Mouse (Mus musculus) frontal cortex, adult (tissue): ENCODE measurements around the gene Cyp2d11.
"Not testable (repeated sequence)": the region's sequence is repeated elsewhere in the genome, so short reads cannot be mapped to it uniquely, and the experiment has no call there.

Experiments used
- ATAC-seq: cut with Nextera tagmentation; 2 replicates; pipeline ENCODE4 v1.9.2; 2017; ENCODE audit warnings: mild to moderate bottlenecking, moderate library complexity, mixed read lengths; ENCODE audit not compliant: low TSS enrichment

Cyp2d11 gene

DNA sequence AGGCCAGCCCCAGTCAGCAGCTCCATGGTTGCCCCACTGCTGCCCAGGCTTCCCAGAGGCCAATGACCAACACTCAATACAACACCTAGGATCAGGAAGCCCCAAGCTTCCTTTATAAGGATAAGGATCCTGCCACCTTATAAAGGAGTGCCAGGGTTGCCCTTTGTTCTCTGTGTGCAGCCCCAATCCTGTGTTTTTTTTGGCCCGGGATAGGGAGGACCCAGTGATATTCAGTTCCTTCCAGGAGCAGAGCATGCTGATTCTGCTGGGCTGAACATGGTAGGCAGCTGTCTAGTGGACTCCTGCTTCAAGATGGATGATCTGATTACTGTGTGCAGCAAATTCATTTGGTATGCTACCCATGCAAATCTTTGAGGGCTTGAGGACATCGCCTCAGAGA, at the start of gene Cyp2d11:
Gene Cyp2d11 (minus strand): TSS at position 101 of the 400 bp plus-strand sequence.
- not testable (repeated sequence) for ATAC-seq

DNA sequence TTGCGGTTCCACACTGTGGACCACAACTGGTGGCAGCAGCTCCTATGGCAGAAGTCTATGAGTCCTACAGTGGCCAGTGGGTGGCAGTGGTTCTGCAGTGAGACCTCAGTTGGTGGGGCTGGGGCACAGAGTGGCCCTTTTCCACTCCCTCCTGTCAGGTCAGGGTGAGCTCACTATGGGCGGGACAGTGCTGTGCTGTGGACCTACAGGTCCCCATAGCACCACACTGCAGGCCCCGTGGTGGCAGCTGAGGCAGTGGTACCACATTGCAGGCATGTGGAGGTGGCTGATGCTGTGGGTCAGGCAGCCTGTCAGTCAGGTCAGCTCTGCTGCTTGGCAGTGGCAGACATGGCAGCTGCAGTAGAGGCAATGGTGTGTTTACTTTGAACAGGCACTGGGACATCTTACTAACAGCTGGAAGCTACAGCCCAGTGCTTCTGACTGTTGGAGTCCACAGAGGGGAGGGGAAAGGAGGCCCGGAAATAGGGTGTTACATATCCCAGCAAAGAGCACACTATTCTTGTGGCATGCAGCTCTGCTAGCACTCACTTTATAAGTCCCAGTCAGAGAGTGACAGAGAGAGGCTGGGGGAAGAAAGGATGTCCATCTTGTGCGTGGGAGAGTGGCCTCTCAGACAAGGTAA, 44.3 kb upstream of the Cyp2d11 start:
- no peak for ATAC-seq

DNA sequence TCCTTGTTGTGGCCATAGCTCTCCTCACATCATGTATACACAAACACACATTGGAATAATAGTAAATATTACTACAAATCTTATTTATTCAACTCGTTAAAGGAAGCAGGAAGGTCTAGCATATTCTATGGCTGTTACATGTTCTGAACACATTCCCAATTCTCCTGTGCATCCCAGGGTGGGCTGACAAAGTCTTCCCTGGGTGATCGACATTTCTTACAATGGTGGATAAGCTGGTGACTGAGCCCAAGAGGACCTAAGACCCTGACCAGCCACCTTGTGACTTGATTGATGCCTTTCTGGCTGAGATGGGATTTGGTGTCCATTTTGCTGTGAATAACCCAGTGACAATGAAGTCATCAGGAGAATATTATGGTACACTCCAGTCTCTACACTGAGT, 41.8 kb upstream of the Cyp2d11 start:
- no peak for ATAC-seq

DNA sequence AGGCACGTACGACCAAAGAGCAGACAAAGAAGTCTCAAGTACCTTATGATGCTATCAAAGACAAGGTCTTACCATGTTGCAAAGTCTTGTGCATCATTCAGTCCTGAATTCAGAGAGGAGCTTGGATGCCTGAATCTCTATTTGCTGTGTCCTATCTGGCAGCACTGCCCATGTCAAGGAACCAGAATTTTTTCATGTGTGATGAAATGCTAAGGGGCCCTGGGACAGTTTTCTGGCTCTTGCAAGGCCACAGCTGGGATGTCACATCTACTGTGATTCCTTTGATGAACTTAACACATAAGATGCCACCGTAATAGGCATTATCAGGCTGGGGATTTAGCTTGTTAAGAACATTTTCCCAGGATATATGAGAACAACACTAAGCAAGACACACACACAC, 41.2 kb upstream of the Cyp2d11 start:
- ATAC-seq, result no peak

DNA sequence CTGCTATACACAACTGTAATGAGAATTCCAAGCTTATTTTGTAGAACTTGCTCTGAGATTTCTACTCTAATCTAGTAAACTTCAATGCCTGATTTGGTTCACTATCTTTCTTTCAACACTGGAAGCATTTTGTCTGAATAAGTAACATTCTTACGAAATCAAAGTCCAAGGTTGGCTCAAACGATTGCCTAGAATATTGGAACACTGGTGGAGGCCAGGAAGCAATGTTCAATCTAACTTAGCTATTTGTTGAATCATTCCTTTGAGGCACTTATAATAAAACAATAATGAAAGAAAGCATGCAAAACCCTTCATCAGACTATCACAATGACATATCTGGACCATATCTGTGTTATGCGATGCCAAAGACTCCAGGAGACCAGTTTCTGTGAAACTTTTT, 40.7 kb upstream of the Cyp2d11 start:
- no peak for ATAC-seq

DNA sequence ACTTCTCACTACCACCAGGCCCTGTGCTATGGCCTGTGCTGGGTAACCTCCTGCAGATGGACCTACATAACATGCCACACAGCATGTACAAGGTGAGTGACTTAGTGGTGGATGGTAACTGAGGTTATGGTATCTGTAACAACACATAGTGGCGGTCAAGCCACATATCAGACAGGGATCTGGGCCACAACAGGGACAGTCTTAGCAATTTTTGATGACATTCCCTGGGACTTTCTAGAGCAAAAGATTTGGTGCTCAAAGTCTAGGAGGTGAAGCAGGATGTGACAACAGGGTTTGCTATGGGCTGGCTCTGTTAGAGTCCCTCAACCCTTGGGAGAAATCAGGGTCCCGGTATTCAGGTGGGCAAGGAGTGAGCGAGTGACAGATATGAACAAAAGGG, 39.8 kb upstream of the Cyp2d11 start:
- ATAC-seq, result no peak

DNA sequence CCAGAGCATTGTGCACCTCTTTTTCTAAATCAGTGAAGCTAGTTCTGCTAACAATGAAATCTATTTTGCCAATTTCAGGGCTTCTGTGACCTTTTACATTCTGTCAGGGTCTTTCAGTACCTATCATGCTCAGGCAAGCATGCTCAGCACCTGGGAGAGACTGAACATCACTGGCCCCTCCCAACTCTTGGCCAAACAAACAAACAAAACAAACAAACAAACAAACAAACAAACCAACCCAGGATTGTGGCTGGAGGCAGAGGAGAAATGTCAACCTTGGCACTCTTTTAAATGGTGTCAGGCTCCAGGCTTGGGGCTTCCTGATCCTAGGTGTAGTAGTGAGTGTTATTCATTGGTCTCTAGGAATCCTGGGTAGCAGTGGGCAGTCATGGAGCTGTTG, 39.3 kb upstream of the Cyp2d11 start, which contains the start of gene Cyp2d9:
Gene Cyp2d9 (plus strand): TSS at position 301 of the 400 bp plus-strand sequence.
- no peak for ATAC-seq

DNA sequence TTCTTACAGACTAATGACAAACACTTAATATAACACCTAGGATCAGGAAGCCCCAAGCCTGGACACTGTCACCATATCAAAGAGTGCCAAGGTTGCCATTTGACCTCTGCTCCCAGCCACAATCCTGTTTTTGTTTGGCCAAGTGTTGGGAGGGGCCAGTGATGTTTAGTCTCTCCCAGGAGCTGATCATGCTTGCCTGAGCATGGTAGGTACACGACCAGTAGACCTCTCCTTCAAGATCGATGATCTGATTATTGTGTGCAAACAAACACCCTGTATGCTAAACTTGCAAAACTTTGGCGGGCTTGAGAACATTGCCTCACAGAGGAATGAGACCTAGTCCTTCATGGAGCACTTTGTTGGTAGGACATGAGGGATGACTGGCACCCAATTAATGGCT, 29.6 kb upstream of the Cyp2d11 start:
- ATAC-seq, result no peak

DNA sequence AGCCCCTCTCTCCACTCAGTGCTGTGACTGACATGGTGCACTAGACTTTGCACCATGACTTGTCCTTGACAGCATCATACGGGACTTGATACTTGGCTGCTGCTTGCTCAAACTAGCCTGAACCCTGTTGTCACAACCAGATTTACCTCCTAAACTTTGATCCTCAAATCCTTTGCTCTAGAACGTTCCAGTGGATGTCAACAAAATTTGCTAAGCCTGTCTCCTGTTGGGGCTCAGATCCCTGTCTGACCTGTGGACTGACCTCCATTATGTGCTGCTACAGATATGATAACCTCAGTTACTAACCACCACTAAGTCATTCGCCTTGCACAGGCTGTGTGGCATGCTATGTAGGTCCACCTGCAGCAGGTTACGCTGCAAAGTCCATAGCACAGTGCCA, 29.1 kb upstream of the Cyp2d11 start:
- no peak for ATAC-seq

DNA sequence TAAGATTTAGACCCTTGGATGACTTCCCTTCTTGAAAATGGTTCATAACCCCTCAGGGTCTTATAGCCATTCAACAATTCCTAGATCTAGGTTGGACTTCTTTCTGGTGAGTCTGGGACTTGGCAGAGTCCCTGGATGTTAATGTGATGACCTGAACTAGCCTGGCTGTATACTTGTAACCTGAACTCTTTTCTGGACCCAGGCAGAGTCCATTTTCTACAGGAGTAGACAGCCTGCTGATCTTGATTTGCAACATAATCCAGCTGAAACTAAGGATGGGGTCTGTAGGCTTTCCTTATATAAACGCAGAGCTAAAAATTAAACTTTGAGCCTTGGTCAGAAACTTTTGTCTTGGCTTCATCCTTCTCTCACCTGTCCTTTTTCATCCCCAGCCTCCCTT, 24.8 kb upstream of the Cyp2d11 start:
- no peak for ATAC-seq

DNA sequence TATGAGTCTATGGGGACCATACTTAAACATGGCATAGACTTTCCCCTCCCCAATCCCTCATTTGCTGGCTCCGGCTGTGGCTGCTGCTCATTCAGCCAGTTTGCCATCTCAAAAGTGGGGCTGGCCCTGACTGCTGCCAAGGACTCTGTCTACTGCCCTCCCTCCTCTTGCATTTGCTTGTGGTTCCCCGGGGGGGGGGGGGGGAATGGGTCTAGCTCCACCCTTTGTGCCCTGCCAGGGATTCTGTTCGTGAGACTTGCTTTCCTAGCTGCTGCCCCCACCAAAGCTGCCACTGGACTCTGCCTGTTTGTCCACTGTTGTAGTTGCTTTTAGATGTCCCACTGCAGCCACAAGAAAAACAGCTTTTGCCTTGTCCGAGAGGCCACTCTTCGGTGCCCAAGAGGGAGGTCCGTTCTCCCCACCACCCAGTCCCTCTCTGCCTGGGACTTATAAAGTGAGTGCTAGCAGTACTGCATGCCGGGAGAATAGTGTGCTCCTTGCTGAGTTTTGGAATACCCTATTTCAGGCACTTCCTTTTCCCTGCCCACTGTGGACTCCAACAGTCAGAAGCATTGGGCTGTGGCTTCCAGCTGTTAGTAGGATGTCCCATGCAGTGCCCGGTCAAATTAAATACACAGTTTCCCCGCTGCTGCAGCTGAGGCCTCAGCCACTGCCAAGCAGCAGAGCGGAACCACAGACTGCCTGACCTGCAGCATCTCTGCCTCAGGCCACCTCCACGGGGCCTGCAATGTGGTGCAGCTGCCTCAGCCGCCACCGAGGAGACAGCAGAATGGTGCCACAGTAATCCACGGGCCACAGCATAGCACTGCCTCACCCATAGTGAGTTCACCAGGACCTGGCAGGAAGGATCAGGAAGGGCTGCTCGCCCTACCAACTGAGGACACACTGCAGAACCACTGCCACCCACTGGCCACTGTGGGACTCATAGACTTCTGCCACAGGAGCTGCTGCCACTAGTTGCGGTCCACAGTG, 23.3 kb upstream of the Cyp2d11 start:
- ATAC-seq, result peak; percentile 99

DNA sequence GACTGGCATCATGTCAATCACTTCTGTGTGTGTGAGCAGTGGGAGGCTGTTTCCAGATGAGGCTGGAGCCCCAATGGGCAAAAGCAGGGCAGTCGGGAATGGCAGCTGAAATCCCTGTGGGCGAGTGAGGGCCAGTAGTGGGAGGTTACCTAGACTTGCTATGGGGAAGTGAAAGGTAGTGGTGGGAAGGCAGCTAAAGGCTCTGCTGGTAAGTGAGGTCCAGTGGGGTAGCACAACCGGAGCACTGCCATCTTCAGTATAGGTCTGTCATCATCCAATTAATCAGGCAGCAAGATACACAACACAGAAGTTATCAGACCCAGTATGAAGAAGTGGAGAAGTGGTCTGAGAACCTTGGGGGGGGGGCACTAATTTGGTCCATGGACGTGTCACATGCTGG, 13.7 kb upstream of the Cyp2d11 start:
- ATAC-seq, result no peak

DNA sequence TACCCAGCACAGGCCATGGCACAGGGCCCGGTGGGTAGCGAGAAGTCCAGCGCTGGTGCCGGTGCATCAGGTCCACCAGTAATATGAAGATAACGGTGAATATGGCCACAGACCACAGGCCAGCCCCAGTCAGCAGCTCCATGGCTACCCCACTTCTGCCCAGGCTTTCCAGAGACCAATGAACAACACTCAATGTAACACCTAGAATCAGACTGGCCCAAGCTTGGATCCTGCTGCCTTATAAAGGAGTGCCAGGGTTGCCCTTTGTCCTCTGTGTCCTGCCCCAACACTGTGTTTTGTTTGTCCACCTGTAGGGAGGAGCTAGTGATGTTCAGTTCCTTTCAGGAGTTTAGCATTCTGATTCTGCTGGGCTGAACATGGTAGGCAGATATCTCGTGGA, 13.2 kb upstream of the Cyp2d11 start, which contains the start of gene Cyp2d10:
Gene Cyp2d10 (minus strand): TSS at position 215 of the 400 bp plus-strand sequence.
- ATAC-seq, result no peak

DNA sequence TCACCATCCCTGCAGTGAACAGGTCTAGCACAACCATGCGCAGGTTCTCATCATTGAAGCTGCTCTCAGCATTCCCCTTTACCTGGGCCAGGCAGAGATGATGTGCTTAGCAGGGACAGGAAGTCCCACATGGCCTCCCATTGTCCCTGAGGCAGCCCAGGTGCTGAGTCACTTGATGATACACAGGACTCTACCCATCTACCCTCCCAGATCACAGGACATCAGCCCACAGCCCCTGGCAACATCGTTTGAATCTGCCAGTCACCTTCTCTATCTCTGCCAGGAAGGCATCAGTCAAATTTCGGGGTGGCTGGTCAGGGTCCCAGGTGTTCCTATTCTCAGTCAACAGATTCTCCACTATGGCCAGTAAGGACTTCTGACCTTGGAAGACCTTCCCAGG, 10.3 kb upstream of the Cyp2d11 start:
- ATAC-seq, result no peak

DNA sequence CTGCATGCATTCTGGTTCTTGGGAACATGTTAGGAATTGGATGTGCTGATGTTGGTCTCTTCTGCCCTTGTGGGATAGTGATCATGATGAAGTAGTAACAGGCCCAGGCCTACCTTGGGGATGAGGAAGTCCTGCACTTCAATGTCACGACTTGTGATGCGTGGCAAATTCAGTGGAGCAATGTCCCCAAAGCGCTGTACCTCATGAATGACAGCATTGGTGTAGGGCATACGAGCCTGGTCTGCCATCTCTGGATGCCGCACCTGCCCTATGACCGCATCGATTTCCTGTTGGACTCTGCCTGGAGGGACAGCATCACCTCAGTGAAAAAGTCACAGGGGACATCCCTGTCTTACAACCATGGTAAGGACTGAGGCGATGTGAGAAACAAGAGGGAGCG, 9.8 kb upstream of the Cyp2d11 start:
- no peak for ATAC-seq

DNA sequence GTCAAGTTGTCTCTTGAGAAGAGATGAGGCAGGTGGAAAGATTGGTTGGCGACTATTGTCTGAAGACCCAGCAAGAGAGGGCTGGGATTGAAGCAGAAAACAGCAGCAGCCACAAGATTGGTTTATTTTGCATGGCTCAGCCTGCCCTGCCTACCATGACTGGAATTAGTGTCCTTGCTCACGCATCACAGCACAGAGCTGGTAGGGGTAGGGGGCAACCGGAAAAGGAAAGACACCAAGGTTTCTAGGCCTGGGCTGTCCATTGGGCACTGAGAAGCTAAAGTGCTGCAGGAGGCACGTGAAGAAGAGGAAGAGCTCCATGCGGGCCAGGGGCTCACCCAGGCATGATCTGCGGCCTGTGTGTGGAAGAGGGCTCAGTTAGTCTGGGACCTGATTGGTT, 8.9 kb upstream of the Cyp2d11 start:
- ATAC-seq, result no peak

DNA sequence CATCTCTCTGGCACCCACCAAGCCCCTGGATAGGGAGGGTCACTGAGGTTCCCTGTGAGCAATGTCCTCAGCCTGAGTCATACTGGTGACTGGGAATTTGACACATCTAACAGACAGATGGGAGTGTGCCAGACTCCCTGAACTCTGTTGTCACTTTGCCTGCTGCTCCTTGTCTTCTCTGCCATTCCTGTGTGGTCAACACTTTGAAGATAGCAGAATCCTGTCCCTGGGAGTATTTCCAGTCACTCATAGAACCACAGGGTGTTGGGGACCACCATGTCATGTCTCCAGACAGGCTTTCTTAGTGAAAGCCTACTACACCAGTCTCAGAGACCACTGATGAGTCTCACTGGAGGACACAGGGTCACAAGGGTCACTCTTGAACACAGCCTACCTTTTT, 8.3 kb upstream of the Cyp2d11 start:
- ATAC-seq, result no peak

DNA sequence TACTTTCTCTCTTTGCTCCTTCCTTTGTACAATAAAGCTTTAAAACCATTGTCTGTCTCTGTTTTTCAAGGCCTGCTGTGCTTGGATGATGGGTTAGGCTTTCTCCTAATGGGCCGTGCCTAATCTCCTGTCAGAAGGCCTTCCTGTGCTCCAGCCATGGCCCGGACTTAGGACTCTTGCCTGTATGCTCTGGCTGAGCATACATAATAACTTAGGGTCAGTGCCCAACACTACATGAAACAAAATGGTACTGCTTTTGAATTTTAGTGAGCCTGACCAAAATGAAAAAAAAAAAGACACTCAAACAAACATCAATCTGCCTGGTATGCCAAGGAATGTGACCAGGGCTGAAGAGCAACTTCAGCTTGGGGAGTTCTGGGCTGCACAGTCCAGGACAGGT, 7.7 kb upstream of the Cyp2d11 start:
- ATAC-seq, result no peak

DNA sequence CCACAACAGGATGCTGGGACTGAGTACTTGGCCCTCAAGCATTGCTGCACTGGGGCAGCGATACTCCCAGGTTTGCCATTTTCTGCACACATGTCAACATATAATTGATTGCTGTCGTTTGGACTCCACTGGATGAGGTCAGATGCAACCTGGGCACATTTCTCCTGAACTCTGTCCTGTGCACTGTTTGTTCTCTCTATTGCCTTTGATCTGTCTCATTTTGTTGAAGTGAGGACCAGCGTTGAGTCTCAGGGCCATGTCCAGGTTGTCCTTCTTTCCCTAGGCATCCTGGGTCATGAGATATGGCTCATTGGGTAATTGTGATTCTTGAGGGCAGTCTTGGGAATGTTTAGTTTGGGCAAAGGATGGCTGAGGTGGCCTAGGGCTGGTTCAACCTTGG, 2.1 kb upstream of the Cyp2d11 start:
- not testable (repeated sequence) for ATAC-seq

DNA sequence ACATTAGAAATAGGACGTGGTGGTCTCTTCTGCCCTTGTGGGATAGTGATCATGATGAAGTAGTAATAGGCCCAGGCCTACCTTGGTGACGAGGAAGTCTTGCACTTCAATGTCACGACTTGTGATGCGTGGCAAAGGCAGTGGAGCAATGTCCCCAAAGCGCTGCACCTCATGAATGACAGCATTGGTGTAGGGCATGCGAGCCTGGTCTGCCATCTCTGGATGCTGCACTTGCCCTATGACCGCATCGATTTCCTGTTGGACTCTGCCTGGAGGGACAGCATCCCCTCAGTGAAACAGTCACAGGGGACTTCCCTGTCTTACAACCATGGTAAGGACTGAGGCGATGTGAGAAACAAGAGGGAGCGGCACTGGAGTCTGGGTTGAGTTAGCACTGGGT, 3.9 kb downstream of the Cyp2d11 start:
- not testable (repeated sequence) for ATAC-seq

DNA sequence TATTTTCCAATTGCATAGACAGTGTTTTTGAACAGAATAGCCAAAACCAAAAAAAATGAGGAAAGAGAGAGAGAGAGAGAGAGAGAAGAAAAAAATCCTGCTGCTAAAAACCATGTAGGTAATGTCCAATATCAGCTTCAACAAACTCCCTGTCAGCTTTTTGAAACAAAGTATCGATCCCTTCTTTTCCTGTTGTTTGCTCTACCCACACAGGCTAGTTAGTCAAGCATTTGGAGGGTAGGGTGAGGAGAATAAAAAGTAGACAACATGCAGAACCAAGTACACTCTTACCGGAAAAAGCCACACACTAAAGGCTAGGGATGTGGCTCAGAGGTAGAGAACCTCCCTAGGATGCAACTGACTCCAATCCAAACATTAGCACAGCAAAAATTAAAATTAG, 8.1 kb downstream of the Cyp2d11 start:
- no peak for ATAC-seq

DNA sequence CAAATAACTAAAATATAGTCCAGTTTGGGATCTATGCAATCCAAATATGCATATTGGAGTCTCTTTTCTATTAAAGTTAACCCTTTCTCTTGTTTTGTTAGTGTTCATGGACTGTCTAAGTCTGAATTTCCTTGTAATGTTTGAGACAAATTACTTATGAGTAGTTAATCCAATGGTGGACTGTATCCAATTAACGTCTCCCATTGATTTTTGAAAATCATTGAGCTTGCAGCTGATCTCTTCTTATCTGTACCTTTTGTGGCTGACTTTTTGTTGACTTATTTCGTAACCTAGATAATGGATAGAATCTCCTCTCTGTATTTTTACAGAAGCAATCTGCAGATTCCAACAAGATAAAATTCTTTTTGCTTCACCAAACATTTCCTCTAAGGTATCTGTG, 11.4 kb downstream of the Cyp2d11 start:
- no peak for ATAC-seq

DNA sequence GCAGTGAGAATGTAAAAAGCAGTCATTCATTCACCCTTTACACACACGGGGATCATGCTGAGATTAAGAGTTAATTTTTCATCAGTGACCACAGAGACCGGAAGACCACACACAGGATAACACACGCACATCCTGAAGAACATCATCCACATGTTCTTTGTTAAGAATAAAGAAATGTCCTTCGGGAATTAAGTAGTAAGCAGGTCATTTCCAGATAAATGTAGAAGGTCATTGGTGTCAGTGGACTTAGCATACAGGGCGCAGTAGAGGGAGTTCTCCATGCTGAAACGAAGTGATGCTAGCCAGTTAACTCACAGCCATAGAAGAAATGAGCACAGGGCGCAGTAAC, 13.1 kb downstream of the Cyp2d11 start:
- no peak for ATAC-seq
